Mouse (Mus musculus) ES-E14 (cell line): ENCODE data around the gene Fbxo11.

ENCODE experiments used
- MAFK ChIP-seq: IDR thresholded peaks from 2 replicates; pipeline ENCODE4 v1.6.1; 2014; ENCODE audit warnings: mild to moderate bottlenecking, low read depth, low read length, inconsistent platforms; ENCODE audit not compliant: insufficient read depth
- ZC3H11A ChIP-seq: IDR thresholded peaks from 2 replicates; pipeline ENCODE4 v1.6.1; 2012; ENCODE audit warnings: low read depth, mild to moderate bottlenecking, inconsistent platforms, low read length, borderline replicate concordance

GRCm38 (mm10) chr17:87963081-87964075 lies 101.7 kb downstream of the Fbxo11 start:
- no peak for TF ChIP-seq MAFK
- no peak for TF ChIP-seq ZC3H11A
